Mouse (Mus musculus): ENCODE measurements around the gene Gpr153. TPM values are rescaled to one million over a fixed set of nuclear protein-coding genes. Genes with fewer than 3 reads are reported as not detected.
A peak's percentile ranks its signal among the peaks of the same experiment; 100 is the strongest.

Gene Gpr153
- total RNA-seq, 2 experiments from 2014 or later = 8.9 to 14.4 TPM

DNA sequence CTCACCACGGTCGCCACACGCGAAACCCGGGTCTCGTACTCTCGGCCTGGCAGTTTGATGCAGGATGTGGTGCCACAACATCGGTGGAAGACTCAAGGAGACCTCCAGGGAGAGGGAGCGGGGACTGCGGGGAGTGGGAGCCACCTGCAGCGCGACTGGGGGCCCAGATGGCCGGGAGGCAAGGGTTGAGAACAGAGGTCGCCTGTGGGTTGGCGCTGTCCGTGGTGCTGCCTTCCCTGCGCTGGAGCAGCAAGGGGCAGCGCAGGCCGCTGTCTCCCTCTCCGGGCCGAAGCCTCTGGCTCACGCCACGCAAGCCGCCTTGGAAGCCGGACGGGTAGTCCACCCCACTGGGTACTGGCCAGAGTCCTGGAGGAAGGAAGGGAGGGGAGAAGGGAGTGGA is 12.9 kb downstream of the Gpr153 start:
- no peak for DNase-seq (ENCODE audit: low spot score in 2 of 2)

- no peak for DNase-seq (ENCODE audit: low spot score in 2 of 2)
These were observed 13.5 kb downstream of the Gpr153 start for GRCm38 (mm10) chr4:152287317-152288120.

- no peak for DNase-seq (ENCODE audit: low spot score in 2 of 2)
These were observed 14.4 kb downstream of the Gpr153 start for GRCm38 (mm10) chr4:152288398-152288945.

DNA sequence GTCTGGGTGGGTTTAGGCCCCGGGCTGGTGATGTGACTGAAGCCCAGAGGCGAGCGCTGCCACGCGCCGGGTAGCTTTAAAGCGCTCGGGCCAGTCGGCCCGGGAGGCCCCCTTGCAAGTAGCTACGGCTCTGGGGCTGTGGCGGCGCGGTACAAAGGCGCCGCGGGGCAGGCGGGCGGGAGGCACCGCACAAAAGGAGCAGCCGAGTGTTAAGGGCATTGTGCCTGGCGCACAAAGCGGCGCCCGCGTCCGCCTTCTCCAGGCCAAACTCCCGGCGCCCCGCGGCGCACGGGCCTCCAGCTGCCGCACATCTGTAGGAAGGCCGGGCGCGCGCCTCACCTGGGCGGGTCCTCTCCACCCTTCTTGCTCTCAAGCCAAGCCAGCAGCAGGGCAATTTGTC is 16.4 kb downstream of the Gpr153 start:
- no peak for DNase-seq (ENCODE audit: low spot score in 2 of 2)

- DNase-seq (ENCODE audit: low spot score in 2 of 2) = no peak
These were observed 17.0 kb downstream of the Gpr153 start for GRCm38 (mm10) chr4:152290991-152291390.

DNA sequence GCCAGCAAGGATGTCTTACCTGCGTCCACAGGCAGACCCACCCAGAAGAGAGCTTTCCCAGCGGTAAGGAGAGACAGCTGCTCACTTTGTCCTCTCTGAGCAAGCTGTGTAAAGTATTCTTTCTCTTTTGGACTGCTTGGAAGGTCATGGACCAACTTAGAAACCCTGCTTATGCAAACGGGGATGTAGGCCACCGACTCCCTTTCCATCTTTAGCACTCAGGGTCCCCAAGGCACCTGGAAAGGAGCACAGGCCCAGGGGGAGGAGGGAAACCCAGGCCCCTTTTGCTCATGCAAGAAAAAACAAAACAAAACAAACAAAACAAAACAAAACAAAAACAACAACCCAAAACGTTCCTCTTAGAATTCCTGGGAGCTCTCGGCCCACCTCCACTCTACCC is 17.5 kb downstream of the Gpr153 start, which contains the start of gene Hes3:
Gene Hes3, minus strand, starts transcription at position 101 of the 400 bp plus-strand sequence.
- no peak for DNase-seq (ENCODE audit: low spot score in 2 of 2)

DNA sequence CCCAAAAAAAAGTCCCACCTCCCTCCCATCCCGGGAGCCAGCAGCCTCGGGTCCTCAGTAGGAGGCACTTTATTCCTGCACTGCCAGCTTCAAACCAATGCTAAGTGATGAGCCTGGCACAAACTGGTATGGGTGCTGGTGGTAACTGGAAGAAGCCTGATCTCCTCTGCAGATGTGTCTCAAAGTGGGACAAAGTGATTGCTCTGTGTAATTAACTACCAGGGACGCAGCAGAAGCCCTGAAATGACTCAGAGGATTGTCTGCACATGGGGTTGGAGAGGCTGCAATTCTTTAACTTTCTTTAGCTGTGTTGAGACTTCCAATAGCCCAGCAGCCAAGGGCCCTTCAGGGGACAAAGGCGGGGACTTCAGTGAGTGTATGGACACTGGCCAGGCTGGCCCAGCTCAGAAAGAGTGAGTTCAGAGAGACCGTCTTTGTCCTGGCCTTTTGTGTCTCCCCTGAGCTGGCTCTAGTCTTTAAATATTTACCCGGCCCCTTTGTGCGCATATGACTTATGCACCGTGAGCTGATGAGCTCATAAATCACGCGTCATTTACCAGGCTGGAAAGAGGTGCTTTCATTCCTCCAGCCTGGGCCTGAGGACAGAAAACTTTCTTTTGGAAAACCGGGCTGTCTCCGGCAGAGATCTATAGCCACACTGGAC is 18.2 kb downstream of the Gpr153 start:
- no peak for DNase-seq (ENCODE audit: low spot score in 2 of 2)

GRCm38 (mm10) chr4:152294188-152294929 is 20.3 kb downstream of the Gpr153 start:
- DNase-seq (ENCODE audit: low spot score in 2 of 2) = no peak

DNA sequence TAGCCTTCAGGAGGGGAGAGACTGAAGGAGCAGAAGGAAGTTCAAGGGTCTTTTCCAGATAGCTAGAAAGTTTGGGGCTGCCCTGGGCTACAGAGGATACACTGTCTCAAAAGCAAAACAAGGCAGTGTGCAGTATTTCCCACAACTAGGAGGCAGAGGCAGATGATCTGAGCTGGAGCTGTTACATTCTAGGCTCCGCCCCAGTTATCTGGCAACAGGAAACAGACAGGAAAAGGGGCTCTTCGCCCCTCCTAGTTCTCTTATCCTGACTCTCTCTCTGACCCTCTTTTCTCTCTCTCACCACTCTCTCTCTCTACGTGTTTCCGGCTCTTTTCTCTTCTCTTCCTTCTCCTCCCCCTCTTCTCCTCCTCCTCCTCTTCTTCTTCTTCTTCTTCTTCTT is 21.9 kb downstream of the Gpr153 start:
- no peak for DNase-seq (ENCODE audit: low spot score in 2 of 2)

GRCm38 (mm10) chr4:152296371-152296770 is 22.3 kb downstream of the Gpr153 start:
- no peak for DNase-seq (ENCODE audit: low spot score in 2 of 2)

DNA sequence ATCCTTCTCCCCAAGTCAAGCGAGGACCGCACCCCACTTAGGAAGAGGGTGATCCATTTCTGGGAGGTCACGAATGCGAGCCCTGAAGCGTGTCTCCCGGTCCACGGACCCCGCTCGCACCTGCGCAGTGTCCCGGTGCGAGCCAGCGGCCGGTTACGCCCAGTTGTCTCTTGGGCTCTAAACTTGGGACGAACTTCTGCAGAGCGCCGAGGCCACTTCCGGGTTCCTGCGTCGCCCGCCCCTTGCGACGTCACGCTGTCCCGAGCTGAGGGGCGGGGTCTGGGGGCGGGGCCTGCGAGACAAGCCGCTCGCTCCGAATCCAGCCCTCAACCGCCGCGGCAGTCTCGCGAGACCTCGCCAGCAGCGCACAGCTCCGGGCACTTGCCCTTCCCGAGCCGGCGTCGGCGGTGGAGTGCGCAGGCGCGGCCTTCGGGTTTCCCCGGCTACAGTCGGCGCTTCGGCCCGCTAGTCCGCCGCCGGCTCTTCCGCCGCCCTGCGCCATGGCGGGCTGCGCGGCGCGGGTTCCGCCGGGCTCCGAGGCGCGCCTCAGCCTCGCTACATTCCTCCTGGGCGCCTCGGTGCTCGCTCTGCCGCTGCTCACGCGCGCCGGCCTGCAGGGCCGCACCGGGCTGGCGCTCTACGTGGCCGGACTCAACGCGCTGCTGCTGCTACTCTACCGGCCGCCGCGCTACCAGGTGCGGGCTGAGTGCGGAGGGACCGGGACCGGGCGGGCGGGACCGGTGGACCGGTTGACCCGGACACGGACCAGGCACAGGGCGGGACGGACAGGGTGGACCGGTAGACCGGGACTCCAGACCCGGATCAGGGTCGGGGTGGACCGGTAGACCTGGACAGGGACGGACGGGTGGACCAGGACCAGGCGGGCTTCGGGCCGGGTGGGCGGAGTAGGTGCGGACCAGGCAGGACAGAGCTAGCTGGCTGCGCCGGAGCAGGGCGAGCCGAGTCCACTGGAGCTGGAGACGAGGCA is 23.1 kb downstream of the Gpr153 start, which contains the start of gene Icmt:
Gene Icmt, plus strand, starts transcription at position 354 of the 988 bp plus-strand sequence.
- DNase-seq (ENCODE audit: low spot score in 2 of 2) = peak; percentile 98 to 99

DNA sequence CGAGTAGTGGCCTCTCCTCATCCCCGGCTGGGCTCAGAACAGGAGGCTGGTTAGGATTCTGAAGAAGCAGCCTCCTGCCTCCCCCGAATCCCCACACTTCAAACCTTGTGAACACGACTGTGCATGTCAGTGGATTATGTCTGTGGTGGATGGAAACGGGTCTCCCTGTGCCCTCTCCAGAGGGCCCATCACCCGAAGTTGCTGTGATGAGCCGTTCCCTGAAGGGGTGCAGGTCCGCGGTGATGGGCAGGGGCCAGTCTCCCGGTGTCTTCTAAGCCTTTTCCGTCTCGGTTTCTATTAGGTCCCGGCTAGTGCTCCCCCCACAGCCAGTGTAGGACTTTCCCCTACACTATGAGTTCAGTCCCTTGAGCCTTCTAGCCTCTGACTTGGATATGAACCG is 24.8 kb downstream of the Gpr153 start:
- no peak for DNase-seq (ENCODE audit: low spot score in 2 of 2)

GRCm38 (mm10) chr4:152300375-152300774 is 26.3 kb downstream of the Gpr153 start:
- no peak for DNase-seq (ENCODE audit: low spot score in 2 of 2)

DNA sequence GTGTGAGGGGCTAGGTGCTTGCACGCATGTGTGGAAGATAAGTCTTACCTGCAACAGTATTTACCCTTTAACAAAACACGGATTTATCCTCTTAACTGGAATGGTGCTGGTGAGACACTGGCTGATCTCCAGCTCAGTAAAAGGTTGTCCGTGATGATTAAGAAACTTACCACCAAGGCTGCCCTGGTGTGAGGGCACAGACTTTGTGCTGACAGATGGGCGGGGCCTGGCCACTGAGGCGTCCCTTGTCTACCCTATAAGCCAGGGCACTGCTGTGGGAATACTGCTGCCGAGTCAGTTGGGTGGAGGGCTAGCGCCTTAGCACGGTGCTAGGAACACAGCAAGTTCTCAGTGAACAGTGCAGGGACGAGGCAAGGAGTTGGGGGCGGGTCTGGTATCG is 28.0 kb downstream of the Gpr153 start:
- no peak for DNase-seq (ENCODE audit: low spot score in 2 of 2)

GRCm38 (mm10) chr4:152303172-152303571 is 29.1 kb downstream of the Gpr153 start:
- DNase-seq (ENCODE audit: low spot score in 2 of 2) = no peak

GRCm38 (mm10) chr4:152304685-152305084 is 30.7 kb downstream of the Gpr153 start:
- no peak for DNase-seq (ENCODE audit: low spot score in 2 of 2)

DNA sequence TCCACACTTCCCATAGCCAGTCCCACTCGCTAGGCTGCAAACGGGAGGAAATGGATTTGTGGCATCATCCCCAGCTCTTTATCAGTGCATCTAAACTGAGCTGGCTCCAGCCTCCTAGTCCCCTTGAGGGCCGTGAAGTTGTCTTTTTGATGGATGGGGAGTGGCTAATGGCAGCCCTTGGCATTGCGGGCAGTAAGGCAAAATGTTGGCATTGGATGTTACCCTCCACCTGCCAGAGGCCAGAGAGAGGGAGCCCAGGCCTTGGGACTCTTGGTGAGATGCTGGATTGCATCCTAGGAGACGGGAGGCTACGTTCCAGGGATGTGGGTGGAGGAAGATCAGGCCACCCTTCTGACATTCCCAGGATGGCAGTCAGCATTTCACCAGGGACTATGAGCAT is 32.0 kb downstream of the Gpr153 start:
- no peak for DNase-seq (ENCODE audit: low spot score in 2 of 2)

DNA sequence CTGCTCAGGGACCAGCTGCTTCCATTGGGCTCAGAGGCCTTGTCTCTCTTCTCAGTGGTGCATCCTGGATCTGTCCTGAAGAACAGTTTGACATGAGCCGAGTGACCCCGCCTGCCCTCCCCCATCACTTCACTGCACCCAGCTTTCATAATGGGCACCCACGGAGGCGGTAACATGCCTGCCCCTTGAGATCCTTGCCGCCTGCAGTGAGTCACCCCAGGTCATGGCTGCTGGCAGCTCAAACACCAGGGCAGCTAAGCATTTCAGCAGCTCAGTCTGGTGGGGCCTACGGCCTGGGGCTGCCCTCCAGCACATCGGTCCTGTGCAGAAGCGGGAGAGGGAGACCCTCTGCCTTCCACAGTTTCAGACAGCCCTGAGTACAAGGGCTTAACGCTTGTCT is 33.5 kb downstream of the Gpr153 start:
- DNase-seq (ENCODE audit: low spot score in 2 of 2) = no peak

DNA sequence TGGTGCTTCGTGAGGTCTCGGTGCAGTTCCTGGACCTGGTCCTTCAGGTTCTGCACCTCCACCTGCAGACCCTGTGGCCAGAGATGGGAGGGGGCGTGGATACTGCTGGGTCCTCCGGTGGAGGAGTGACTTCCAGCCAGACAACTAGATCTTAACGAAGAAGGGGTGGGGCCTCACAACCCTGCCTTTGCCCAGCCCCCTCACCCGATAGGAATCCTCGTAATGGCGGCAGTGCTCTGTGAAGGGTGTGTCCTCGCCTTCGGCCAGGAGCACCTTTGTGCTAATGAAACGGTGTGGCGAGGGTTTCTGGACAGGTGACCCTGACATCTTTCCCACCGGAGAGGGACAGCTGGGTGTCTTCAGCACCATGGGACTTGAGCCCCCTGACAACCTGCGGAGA is 38.2 kb downstream of the Gpr153 start:
- DNase-seq (ENCODE audit: low spot score in 2 of 2) = no peak

- DNase-seq (ENCODE audit: low spot score in 2 of 2) = no peak
These were observed 39.2 kb downstream of the Gpr153 start for GRCm38 (mm10) chr4:152313211-152313632.

Measured in layer of hippocampus, postnatal 14 days (tissue).